Mouse (Mus musculus) megakaryocyte-erythroid progenitor cell, adult 5-6 weeks (primary cell): ENCODE measurements around the gene Vcl. TPM values are rescaled to one million over a fixed set of nuclear protein-coding genes. Genes with fewer than 3 reads are reported as not detected.

Experiments used
- ATAC-seq: replicated peaks from 2 replicates; pipeline ENCODE4 v1.8.0; 2016; ENCODE audit warnings: mild to moderate bottlenecking, inconsistent platforms; ENCODE audit not compliant: severe bottlenecking, poor library complexity, low FRiP score, low TSS enrichment
- total RNA-seq, 2 experiments: library from RNA; stranded (forward) in 1 of 2; stranded (reverse) in 1 of 2; fragments of 200-1000, 215-1000 nt in 1 of 2; fragments of >200 nt in 1 of 2; fragmentation: Nextera tagmentation in 1 of 2; gene quantifications; 2 replicates each; pipeline ENCODE4 v1.2.3; 2014 to 2017

The Vcl gene
- total RNA-seq, 2 experiments from 2014 or later: 56.7 to 63.7 TPM

DNA sequence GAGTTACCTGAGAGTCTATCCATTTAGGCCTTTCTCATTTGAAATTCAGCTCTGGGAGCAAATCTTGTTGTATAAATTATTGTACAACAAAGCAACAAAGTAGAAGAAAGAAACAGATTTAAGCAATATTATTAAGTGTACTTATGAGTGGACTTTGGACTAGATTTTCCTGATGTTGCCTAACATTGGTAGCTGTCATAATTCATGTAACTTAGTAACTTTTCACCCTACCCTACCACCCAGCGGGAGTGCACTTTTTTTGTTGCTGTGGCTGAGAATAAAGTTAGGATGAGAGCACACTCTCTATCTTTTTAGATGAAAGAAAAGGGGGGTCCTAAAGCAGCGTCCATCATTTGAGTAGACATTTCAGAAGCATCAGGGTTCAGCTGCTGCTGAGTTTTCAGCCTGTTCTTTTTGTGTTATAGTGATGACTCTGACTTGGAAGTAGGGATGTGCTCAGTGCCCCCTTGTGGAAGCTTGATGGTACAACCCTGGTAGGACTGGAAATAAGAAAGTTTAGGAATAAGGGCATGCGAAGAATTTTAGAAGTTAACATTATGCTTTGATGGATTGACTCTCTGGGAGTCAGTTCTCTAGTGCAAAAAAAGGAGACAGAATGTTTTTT is 64.0 kb downstream of the Vcl start:
- peak; percentile 70; the same call in 1 of the 2 replicates for ATAC-seq

DNA sequence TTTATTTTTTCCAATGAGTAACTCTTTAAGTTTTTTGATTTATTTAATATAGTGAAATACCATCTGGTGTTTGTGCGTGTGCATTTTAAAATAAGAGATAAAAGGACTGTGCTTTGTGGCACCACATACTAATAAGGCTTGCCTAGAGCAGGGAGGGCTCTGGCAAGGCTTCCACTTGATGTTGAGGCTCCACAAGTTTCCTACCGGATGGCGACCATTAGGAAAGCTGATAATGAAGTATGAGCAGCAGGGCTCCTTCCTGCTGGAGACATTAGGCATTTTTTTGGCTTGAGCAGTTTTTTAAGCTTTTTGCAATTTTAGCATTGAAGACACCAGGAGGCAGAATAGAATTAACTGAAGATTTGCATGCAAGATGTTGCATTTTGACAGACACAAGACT is 65.3 kb downstream of the Vcl start:
- no peak for ATAC-seq

DNA sequence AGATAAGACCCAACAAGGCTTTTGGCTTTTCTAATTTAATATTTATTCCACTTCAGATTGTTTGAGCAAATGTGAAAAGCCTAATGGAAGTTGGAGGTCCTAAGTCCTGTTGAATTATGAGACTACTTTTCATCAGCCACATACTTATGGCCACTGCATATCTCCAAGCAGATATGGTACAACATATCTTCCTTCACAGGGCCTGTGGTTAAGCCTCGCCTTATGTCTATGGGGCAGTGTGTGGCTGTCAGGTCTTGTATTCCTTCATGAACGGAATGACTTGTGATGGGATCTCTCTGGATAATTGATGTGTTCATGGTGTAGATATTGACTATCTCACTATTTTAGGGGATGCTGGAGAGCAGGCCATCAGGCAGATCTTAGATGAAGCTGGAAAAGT is 66.3 kb downstream of the Vcl start:
- ATAC-seq: peak; percentile 65

DNA sequence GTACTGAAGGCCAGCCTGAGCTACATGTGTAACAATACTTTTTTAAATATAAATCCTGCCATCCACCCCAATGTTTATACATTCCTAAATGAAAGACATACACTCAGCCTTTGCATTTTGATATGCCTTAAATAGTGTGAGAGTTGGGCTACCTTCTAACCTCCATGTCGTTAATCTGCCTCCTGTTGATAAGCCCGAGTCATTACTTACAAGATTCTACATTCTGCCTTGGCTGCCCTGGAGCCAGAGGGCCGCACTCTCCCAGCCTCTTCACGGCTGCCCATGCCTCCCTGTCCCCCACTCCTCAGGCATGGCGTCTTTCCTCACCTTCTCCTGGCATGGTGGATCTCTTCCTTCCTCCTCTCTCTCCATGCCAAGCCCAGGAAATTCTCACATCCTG is 67.2 kb downstream of the Vcl start:
- peak; percentile 71 for ATAC-seq

DNA sequence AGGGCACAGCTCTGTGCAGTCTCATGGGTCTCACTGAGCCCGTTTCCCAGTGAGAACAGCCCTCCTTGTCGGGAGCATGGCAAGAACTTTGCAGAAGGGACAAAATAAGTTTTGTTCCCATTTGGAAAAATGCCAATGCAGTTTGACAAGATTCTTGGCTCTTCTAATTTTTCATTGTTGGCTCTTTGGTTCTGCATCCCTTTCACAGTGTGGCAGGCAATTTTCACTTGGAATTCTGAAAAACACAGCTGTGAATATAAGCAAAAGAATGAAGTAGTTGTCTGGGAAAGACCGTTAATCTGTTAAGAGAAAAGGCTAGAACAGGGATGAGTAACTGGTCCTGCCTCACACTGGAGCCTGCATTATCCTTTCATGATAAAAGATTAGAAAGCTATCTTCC is 68.3 kb downstream of the Vcl start:
- ATAC-seq: no peak

DNA sequence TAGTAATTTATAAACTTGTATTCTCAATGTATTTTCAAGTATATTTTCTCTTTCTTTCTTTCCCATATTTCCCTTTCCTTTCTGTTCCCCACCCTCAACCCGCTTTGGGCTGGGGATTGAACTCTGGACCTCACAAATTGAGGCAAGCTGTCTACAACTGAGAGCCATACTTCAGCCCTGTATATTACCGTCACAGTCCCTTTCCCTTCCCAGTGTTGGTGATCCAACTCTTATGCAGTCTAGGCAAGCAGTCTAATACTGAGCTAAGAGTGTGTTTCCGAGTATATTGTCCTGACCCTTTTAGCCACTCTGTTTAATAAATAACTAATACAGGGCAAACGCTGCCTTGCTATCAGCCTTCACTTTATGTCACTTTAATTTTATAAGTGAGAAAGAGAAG is 70.4 kb downstream of the Vcl start:
- no peak for ATAC-seq

DNA sequence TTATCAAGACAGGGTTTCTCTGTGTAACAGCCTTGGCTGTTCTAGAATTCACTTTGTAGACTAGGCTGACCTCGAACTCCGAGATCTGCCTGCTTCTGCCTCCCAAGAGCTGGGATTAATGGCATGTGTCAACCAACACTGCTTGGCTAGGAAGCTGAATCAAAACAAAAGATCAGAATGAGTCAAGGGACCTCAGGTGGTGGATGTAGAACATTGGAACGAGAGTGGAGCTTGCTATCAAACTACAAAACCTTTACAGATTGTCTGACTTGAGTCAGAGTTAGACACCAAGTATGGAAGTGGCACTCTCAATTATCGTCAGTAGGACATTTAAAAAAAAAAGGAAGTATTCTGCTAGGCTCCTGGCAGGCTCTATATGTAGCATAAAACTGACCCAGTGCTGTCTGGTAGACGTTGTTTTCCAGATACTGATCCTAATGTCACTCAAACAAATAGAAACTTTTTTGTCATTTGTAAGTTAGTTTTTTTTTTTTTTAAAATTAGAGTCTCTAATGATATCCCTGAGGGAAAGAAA is 84.7 kb downstream of the Vcl start:
- ATAC-seq: no peak

DNA sequence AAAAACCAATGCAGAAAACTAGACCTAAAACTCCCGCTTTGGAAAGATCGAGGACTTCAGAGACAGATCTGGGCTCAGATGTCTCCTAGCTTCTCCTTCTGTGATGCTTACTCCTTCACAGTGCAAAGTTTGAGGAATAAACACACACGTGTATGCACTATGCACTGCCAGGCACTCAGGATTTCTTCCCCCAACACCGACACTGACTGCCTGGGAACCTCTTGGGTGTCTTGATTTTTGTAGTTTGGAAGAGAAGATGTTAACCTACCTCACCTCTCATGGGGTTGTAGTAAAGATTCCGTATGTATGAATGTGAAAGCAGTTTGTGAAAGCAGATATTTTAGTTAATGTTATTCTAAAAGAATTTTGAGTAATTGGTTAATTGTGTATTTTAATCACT is 88.7 kb downstream of the Vcl start:
- no peak for ATAC-seq

DNA sequence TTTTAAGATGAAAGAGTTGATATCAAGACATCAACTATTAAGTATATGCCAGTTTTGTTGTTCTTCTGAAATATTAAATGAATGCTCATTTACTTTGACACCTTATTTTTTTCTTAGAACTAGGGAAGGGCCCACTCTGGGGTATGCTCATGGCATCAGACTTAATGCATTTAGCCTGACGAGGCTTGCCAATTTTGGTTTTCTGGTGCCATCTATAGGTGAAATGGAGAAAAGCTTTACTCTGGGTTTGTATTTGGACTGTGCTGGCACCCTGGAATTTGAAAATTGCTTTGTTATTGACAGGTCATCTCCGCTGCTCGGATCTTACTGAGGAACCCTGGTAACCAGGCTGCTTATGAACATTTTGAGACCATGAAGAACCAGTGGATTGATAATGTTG is 89.8 kb downstream of the Vcl start:
- ATAC-seq: peak; percentile 73; the same call in 1 of the 2 replicates

DNA sequence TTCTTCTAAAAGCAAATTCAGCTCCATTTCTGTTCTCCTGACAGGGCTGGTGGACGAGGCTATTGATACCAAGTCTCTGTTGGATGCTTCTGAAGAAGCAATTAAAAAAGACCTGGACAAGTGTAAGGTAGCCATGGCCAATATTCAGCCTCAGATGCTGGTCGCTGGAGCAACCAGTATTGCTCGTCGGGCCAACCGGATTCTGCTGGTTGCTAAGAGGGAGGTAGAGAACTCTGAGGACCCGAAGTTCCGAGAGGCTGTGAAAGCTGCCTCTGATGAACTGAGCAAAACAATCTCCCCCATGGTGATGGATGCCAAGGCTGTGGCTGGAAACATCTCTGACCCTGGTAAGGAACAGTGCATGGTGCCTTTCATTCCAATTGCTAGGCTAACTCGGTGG is 91.2 kb downstream of the Vcl start:
- no peak for ATAC-seq

DNA sequence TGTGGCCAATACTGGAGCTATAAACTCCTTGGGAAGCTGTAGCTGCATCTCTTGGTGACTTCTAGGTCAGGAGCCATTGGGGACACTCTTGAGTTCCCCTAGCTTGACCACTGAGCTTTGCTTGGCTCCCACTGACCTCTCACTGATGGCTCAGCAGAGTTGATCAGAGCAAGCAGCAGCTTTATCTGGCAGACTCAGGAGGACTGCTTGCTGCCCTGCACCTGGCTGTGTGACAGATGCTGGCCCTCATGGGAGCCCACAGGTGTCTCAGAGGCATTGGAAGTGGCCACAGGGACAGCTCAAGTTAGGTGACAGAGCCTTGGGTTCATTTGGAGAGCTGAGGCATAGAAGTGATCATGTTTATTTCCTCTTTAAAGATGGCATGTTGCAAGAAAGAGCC is 98.3 kb downstream of the Vcl start:
- ATAC-seq: no peak

DNA sequence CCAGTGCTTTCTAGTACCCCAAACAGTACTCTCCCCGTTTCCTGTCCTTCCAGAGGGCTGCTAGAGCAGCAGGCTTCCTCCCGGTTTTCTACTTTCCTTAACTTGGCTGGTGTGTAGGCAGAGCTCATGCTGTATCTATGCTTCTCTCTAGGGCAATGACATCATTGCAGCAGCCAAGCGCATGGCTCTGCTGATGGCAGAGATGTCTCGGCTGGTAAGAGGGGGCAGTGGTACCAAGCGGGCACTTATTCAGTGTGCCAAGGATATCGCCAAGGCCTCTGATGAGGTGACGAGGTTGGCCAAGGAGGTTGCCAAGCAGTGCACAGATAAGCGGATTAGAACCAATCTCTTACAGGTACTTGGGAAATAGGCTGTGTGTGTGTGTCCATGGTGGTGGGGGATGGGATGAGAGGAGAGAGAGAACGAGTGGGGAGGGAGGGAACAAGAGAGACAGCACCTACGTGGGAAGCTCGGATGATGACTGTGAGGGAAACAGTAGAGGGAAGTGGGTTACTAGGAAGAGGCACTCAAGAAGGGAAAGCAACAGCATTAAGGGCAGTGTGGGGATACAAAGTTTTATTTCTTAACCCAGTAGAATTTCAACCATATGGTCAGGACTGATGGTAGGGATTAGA is 99.9 kb downstream of the Vcl start:
- ATAC-seq: no peak

DNA sequence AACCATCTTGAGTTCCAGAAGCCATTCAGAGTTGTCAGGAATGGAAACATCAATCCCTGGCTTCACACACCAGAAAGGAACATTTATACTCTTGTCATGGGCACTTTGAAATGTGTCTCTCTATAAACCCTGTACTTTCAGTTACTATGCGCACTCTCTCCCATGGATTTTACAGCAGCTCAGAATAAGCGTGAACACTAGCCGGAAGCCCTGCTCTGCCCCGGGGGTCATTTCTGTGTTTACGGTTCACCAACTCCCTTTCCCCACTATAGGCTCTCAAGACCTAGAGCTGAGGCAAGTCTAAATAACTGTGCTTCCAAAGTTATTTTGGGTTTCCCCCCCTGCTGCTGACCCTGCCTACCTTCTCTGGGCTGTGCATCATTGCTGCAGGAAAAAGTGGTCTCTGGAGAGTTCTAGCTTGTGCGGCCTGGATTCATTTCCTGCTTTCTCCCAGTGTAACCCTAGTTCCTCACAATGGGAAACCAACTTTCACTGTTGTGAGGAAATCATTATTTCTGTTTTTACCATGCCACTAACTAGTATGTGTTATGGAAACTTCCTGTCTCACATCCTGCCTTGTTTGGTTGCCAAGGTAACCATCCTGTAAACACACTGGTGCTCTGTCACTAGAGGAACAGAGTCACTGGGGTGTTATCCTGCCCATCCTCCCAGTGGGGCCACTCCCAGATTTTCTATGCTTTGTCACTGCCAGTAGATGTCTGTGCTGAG is 102.7 kb downstream of the Vcl start:
- ATAC-seq: peak; percentile 64; the same call in 1 of the 2 replicates

DNA sequence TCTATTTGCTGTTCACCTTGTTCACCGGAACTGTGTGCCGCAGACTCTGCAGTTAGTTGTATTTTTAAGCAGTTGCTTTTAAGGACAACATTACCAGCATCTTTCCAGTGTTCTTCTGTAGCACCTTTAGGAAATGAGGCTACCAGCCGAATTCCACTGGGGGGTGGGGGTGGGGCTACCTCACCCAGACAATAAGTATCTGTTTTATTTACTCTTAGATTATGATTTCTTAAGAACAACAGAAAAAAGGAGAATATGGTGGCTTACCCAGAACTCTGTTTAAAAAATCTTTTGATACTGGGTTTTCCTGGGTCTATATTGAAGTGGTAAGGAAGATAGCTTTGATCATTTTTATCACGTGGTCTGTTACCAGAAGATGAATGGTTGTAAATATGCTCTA is 105.1 kb downstream of the Vcl start:
- no peak for ATAC-seq

DNA sequence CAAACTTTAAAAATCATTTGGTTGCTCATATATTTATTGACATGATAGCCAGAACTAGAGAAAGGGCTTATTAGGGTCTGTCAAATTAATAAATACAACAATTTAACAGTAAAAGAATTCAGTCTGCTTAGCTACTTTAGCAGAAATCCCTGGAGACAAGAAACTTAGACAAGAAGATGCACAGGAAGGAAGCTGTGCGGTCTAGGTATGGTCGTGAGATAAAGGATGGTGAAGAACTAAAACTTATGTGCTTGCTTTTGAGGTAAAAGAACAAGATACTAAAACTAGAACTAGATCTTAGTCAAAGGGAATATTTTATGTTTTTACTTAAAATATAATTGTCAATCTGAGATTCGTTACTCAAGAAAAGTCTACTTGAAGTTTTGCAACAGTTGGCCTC is 105.6 kb downstream of the Vcl start:
- ATAC-seq: no peak

DNA sequence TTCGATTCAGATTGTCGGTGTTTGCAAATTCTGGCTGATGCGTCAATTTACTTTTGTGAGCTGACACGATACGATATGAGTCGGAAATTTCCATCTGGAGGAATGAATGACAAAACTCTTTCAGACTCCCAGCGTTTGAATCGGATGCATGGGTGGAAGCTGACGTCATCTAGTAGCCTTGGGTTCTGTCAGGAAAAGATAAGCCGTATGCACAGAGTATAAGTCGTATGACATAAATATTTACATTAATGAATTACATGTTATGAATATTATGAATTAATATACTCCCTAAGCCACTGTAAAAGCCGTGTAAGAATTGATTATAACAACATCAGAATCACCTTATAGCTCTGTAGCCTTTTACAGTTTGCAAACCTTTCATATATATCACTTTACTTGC is 109.9 kb downstream of the Vcl start:
- ATAC-seq: no peak

DNA sequence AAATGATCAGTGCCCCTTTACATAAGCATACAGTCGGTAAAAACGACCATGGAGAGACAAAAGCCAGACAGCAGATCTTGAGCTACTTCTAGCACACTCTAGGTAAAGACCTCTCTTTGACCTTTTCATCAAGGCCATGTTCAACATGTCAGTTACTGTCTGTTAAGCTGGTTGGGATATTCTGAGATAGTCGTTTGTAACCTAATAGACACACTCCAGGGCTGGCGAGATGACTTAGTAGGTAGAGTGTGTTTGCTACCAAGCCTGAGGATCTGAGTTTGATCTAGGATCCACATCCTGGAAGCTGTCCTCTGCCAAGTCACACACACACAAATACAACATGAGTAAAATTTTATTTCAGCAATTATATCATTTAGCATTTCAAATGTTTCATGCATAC is 110.4 kb downstream of the Vcl start:
- ATAC-seq: no peak

DNA sequence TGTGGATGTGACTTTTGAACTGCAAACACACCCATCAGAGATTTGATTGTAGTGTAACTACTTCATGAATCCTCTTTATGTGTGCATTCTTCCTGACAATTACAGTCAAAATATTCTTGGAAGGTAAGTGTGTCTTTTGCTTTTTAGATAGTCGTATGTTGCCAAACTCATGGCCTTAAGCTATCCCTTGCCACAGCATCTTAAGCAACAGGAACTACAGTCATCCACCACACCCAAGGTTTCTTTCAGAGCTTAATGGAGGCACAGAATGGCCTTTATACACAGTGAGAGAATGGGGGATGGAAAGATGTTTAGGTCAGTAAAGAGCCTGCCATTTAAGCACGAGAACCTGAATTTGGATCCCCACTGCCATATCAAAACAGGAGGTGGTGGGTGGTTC is 118.6 kb downstream of the Vcl start:
- no peak for ATAC-seq

DNA sequence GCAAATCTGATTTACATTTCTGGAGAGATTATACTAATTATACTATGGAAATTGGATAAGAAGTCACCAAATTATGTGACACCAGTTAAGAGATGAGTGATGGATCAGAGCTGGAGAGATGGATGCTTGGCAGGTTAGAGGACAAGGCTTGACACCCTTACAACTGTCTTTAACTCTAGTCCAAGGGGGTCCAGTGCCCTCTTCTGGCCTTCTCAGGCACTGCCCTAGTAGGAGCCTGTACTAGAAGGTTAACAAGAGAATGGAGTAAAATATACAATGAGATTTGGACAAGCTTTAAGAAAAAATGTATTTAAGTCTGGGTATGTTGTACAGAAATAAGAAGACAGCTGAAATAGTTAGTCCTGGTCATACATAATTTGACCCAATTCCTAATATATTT is 119.7 kb downstream of the Vcl start:
- no peak for ATAC-seq

DNA sequence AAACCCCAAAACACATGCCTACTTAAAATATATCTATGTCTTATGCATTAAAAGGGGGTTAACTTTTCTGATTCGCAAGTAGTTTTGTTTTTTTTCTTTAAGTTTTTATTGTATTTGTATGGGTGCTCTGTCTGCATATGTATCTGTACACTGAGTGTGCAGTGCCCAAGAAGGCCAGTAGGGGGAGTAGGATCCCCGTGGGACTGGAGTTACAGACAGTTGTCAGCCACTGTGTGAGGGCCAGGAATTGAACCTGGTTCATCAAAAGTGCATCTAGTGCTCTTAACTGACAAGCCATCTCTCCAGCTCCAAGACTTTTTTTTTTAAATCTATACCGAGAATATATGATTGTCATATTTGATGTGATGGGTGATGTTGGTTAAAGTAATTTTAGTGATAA is 121.5 kb downstream of the Vcl start:
- ATAC-seq: no peak
